Mouse (Mus musculus) testis, postnatal 10 days (tissue): Measurements from ENCODE around the gene Polr2e.
A peak's percentile ranks its signal among the peaks of the same experiment; 100 is the strongest.

Experiments used
- DNase-seq: peaks from one replicate; pipeline ENCODE4 v3.0.0; 2021; ENCODE audit warnings: low spot score

Gene Polr2e

GRCm38 (mm10) chr10:79988506-79989271 is 50.9 kb downstream of the Polr2e start, which contains the start of gene Cnn2:
Gene Cnn2 (plus strand): TSS chr10:79988584.
- peak; percentile 76 for DNase-seq

DNA sequence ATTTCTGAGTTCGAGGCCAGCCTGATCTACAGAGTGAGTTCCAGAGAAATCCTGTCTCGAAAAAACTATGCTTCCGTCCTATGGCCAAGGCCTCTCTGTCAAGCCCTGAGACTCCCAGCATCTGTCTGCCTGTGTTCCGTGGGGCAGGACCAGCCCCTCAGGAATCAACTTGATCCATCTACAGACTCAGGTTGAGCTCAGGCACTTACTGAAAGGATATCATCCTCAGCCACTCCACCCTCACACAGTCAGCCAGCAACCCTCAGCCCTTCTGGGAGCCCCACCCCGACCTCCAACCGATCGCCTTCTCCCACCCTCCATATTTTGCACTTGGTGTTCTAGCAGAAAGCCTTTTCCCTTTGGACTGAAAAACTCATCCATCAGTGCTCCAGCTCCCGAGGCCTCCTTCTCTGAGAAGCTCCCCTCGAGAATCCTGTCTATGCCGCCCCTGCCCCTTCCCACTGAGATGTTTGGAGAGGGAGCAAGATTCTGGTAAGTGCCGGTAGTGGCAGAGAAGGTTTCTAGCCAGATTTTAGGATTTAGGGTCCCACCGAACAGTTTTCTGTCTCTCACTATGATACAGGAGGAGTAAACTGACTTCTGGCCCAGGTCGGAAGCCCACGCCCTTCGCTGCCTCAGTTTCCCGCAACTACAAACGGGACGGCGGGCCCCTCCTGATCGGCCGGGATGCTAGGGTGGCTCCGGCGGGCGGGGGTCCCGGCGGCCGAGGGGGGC is 51.7 kb downstream of the Polr2e start:
- no peak for DNase-seq

- peak; percentile 95 for DNase-seq
These were observed 52.6 kb downstream of the Polr2e start for GRCm38 (mm10) chr10:79986963-79987362.

DNA sequence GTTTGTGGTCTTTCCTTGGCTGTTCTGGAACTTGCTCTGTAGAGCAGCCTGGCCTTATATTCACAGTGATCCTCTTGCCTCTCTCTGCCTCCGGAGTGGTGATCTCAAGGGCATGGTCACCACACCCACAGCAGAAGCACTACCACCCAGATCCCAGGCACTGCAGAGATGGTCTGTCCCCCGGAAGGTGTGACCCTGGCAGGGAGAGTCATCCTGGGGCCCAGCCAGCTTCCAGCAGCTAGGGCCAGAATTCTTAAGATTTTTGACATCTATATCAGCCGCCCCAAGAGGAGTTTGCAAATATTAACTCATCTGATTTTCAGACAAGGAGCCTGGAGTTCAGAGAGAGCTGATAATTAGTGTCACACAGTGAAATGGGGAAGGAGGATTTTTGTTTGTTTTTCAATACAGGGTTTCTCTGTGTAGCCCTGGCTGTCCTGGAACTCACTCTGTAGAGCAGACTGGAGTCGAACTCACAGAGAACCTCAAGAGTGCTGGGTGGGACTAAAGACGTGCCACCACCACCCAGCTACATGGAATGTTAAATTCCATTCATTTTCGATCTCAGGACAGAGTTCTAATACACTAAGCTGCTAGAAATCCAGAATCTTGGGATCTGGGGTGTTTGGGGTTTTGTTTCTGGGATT is 53.2 kb downstream of the Polr2e start:
- DNase-seq = no peak
